Mouse (Mus musculus) embryo, embryonic 9.5 days (tissue): ENCODE measurements around the gene Guk1.
"Not testable (repeated sequence)": the region's sequence is repeated elsewhere in the genome, so short reads cannot be mapped to it uniquely, and the experiment has no call there.

Experiments
- DNase-seq: peaks from one replicate; pipeline ENCODE4 v3.0.0-alpha.2; 2017; ENCODE audit errors: extremely low spot score

The Guk1 gene

DNA sequence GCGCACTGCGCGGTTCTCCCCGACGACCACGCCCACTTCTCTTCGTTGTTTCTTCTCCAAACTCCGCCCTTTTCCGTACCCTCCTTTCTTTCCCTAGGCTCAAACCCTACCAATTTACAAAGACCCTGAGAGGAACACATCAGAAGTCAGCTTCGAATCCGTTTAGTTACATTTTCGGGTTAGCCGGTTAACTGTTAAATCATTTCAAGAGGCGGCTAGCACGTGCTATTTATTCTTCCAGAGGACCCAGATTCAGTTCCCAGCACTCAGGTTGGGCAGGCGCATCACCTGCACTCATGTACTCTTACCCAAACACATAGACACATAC lies at the start of gene Guk1:
TSS of gene Guk1 (minus strand) at position 154 of the 328 bp plus-strand sequence.
- no peak for DNase-seq

DNA sequence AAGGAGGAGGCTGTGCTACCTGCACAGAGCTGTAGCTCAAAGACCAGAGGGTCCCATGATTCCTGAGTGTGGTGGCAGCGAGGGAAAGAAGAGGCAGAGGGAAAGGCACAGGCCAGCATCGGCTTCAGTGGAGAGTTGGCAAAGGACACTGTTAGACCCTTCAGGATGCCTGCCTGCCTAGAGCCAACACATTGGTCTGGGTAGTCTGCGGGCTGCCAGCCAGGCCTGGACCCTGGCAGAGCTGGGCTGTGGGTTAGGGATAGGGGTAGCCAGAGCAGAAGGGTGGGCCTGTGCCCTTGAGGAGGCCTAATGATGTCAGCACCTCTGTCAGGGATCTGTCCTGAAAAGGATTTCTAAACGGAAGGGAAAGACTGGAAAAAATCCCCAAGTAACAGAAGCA lies 47.8 kb upstream of the Guk1 start:
- no peak for DNase-seq

DNA sequence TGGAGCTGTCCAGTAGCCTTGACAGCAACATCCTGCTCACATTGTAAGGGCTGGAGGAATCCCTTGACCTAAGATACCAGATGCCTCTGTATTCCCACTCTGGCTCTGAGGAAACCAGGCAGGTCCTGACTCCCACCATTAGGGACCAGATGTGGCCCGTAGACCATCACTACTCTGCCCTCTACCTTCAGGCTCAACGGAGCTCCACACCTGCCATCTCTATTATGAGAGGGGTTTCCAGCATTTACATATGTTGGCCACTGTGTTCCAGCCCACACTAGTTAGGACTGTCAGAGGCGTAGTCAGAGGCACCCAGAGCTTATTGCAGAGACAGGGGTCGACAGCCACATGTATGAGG lies 47.4 kb upstream of the Guk1 start:
- no peak for DNase-seq

DNA sequence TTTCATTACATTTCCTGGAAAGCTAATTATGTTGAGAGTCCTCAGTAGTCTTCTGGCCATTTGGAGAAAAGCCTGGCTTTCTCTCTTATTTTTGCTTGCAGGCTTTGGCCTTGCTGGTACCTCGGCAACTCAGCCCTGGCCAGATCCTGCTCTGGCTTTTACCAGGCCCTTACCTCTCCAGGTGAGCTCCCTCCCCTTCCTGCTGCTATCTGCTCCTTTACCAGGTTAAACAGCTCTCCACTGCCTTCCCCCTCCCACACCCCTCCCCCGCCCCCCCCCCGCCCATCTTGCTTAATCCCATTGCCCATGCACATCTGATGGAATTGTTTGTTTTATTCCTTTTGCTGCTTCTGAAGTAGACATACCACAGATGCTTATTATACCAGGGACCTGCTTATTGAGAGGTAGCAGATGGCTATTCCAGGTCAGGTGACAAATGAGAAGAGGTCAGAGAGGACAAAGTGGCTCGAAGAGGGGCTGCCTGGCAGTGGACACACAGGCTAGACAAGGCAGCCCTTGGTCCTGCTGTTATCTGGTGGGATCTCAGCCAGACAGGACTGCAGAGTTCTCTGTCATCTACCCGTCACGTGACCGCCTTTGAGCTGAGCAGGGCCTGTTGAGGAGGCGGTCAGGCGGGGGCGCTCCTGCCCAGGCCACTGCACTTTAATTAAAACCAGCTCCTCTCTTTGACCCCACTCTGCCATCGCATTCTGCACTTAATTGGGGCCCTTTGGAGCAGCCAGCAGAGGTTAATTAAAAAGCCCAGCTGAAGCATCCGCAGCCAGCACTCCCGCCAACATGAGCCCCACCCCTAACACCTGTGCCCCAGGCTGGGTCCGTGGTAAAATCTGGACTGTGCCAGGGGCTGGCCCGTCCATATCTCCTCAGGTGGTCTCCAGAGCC lies 46.8 kb upstream of the Guk1 start:
- DNase-seq, result peak; percentile 80

DNA sequence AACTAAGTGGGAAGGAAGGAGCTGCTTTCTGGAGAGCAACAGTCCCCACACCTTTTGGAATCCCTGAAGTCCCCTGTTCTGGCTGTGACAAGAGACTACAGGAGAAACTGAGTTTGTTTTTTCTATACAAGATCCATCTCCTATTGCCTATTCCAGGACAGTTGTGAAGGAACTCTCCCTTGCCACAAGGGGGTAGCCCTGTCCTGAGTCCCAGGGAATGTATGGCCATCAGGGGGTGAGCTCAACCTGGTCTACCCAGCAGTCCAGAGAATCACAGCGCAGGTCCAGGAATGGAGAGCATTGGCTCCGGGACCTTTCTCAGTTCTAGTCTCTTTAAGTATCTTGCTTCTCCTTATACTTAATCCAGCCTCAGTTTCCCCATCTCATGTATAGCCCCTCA lies 40.8 kb upstream of the Guk1 start:
- DNase-seq, result no peak

DNA sequence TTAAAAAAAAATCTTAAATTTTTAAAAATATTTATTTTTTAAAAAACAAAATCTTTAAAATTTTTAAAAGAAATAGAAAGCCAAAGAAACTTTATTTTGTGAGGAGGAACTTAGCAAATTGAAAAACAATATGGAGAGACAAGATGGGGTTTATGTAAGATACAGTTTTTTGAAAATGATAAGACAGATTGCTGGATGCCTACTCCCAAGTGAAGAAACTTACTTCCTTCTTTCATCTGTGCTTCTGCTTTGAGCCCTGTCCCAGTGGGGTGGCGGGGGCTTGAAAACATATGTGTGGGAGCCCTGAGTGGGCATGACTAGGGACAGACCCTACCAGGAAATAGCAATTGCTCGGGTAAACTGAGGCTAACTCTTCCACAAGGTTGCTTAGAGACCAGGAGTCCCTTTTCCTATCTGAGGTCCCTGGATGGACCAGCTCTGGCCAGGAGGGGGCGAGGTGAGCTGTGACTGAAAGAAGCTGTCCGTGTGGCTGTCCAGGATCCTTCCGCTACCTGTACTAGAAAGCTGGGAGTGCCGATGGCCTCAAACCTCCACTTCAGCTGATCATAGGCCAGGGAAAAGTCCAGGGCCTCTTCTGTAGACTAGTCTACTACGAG lies 38.2 kb upstream of the Guk1 start:
- peak; percentile 73 for DNase-seq

DNA sequence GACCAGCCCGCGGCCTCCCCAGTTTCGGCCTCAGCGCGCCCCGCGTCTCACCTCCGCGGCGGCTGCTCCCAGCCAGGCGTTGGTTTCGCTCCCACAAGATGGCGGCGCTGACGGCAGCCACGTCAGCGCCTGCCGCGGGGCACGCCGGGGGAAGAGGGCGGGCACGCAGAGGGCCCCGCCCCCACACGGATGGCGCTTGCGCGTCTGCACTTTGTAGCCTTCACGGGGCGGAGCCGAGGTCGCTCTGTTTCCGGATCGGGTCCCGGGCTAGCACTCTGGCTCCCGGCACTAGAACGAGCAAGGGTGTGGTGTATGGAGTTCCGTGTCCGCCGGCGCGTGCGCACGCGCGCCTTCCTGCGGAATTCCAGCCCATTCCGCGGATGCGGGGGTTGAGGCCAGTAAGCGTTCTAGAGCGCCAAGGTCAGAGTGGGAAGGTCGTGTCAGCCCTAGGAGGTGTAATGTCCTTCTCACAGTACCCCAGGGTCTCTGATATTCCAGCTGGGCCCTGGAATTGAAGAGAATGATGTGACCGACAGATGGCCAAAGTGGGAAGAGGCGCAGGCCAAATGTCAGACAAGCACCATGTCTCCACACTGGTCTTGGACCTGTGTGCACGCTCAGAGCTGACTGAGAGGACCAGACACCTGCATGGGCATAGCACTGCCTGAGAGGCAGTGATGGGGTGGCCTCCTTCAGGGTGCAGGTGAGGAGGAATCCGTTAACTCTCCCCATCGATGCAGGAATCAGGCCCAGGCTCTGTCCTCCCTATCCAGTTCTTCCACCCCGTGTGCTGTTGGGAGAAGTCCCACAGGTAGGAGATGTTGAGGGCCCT lies 36.3 kb upstream of the Guk1 start, which contains the start of gene Arf1:
TSS of gene Arf1 (minus strand) at position 149 of the 832 bp plus-strand sequence.
- peak; percentile 96 for DNase-seq

DNA sequence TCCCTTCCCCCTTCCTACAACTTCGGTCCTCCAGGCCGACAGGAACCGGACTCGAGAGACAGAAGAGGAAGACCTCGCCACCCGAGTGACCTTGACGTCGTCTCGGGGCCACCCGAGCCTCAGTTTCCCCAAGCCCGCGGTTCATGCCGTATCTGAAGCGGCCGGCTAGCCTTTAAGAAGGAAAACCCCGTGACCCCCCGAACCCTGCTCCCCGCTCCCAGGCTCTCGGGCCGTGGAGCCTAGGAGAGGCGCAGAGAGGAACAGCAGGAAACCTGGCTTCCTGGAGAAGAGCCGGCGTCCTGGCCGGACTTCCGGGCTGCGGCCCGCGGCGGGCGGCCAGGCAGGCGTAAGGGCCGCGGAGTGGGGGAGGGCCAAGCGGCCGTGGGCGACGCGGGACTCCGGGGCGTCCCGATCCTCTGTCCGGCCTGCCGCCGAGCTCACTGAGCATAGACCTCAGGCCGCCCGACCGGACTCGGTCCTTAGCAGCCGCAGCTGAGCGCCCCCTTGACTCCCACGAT lies 35.7 kb upstream of the Guk1 start:
- no peak for DNase-seq

DNA sequence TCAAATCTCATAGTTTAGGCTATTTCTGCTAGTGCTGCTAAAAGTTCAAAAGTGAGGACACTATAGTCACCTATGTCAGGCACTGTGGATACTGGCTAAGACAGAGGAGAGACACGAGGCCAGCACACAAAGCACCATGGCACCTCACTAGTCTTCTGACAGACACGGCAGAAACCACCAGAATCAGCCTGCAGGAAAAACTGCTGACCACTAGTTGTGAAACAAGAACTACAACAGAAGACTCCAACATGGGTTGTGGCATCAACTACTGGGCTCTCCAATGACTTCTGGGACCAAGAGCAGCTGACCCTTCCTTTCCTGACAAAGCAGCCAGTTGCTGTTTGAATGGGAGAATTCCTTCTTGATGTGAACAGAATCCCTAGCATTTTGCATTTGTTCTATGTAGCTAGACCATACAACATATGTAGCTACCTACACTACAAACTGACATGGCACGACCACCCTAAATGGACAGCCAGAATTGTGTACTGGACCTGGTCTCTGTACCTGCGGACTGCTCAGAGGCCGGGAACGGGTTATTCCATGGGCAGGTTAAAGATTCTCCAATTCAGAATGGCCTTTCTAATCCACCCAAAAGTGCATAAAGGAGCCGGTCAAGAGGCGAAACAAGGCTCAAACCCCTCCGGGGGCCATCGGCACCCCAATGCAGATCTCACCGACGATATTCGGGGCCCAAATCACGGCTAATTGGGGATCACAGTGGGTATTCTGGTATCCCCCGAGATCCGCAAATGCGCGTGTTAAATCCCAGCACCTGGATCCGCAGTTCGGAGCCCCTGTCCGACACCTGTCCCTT lies 35.0 kb upstream of the Guk1 start:
- DNase-seq, result no peak

DNA sequence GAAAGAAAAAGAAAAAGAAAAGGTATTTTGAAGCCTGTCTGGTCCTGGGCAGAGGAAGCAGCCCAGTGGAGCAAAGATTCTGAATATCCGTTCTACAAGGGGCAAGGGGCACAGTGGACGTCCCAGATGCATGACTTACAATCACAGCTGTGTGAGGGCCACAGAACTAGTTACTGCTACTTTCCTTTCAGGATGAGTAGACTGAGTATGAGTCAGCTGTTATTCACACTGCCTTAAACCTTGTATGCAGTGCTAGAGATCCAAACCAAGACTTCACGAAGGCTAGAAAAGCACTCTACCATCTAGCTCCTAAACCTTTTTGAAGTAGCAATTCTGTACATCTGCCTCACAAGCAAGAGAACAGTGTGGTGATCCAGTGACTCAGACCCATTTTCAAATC lies 34.2 kb upstream of the Guk1 start:
- DNase-seq, result no peak

DNA sequence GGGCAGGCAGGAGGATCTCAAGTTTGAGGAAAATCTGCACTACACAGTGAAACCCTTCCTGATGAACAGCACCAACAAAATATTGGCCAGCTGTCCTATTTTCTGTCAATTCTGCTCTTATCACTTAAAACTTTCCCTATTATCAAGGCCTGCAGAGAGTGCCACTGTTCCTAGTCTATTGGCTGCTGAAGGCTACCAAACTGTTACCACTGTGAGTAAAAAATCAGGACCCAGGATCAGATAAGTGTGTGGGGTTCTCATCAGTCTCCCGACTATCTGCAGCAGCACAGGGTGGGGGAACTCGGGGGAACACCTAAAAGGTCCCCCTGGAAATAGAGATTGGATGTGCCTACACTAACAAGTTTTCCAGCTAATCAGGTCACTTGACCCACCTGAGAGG lies 33.2 kb upstream of the Guk1 start:
- DNase-seq, result no peak

DNA sequence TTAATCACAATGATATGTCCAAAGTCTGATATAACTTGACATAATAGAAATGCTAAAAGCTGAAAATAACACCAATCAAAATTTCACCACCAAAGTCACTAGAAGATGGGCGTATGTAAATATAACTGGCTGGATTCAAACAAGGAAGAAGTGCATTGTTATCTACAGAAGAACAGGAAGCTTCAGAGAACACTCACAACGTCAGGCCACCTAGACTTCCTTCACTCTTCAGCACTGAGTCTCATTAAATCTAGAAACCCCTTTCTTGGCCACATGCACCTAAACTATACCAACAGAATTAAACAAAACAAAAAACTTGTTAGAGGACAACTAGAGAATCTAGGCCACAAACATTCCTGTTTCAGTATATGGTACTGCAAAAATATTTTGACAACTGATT lies 32.5 kb upstream of the Guk1 start:
- DNase-seq, result no peak

DNA sequence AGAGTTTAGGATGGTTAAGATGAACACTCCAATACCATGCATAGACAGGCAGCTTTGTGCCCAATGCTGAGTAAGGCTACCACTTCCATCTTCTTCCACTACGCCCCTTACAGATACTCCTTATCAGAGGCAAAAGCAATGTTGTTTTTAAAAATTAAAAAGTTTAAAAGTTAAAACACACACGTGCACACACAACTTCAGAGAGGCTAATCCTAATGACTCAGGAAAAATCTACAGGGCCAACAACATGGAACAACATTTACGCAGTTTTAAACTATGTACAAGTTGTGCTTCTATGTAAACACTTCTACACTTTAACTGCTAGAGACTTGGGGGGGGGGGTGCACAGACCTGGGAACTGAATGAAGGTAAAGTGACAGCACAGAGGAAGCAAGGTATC lies 32.0 kb upstream of the Guk1 start:
- no peak for DNase-seq

DNA sequence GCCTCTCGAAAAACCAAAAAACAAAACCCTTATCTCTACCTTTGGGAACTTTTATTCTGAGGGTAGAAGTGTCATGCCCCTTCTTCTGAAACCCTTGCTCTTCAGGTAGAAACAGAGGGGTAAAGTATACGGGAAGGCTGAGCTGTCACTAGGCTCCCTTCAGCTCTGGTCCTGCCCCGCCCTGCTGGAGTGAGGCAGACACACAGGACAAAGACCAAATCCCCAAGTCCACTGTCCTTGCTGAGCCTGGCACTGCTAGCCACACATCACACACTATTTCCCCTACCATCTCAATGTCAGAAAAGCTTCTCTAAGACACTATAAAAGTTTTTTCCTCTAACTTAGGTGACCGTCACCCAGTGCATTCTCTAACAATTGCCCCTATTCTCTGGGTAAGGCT lies 30.3 kb upstream of the Guk1 start:
- no peak for DNase-seq

DNA sequence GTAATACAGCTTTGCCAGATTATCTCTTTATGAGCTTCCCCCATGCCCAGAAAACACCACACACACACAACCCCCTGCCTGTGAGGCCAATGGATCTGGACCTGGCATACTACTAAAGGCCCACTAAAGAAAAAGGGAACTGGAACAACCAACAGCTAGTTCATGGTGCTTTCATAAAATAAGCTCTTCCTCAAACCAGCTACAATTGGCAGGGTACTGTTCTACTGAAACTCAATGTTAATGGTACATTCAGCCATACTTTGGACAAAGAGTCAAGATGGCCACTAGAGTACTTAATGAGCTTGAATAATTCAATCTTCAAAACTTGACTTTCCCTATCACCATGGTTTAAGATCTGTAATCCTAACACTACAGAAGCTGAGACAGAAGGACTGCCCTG lies 29.6 kb upstream of the Guk1 start:
- DNase-seq, result no peak

DNA sequence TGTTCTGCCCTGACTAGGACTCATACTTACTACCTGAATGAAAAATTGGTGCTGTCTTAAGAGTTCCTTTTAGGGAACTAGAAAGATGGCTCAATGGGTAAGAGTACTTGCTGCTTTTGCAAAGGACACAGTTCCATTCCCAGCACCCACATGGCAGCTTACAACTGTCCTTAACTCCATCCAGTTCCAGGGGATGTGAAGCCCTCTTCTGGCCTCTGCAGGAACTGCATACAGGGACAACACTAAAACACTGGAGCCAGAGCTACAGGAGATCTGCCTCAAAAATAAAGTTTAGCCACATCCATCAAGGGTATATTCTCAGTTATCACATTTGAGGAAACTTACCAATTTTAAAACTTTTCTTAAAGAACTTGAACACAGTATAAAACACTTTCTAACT lies 27.1 kb upstream of the Guk1 start:
- peak; percentile 32 for DNase-seq

DNA sequence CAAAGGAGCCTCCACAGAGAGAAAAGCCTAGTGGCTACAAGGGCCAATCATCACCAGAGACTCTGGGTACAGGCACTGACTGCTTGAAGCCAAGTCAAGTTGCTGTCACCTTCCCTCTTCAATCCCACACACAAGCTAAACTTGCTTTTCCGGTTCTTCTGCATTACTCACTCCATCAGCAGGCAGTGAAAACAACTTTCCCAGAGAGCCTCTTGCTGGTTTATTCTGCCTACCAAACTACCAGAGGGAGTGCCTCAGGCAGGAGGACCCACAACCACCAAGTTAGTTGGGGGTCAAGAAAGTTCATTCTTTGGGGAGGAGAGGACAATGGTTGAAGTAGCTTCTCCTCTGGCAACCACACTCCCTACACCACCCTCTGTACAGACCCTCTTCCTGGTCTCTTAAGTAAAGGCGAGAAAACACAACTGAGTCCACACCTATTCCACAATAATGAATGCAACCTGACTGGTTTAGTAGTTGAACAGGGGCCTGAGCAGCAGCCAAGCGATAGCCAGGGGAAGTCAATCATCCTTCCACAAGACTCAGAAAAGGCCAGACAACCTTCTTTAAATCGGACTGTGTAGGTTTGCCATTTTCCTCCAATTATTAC lies 26.5 kb upstream of the Guk1 start:
- peak; percentile 11 for DNase-seq

DNA sequence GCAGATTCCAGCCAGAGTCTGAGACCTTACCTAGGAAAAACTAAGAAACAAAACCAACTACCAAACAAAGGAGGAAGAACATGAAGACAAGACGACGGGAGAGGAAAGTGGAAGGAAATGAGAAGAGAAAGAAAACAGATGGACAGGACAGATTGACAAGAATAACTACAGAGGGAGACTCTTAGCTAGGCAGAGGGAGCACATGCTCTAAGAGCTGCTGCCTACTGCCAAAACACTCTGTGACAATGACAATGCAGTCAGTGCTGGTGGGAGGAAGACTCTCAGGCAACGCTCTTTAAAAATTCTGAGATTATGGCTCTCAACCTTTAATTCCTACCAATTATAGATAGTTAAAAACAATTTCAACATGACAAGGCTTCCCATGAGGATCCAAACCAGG lies 24.9 kb upstream of the Guk1 start:
- no peak for DNase-seq

DNA sequence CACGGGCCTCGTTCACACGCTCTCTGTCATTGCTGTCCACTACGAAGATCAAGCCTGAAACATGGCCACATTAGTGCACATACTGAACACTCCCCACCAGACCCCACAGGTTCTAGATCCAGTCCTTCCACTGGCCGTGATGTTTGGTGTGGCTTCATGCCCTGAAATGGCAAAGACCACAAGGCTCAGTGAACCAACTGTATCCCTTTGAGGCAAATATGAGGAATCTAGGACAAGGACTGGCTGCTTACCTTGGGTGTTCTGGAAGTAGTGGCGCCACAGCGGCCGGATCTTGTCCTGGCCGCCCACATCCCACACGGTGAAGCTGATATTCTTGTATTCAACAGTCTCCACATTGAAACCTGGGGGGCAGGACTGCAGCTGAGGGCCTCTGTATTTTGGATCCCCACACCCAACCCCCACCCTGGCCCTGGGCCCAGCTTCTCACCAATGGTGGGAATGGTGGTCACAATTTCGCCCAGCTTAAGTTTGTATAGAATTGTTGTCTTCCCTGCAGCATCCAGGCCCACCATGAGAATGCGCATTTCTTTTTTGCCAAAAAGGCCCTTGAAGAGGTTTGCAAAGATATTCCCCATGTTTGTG lies 21.0 kb upstream of the Guk1 start:
- DNase-seq, result no peak

DNA sequence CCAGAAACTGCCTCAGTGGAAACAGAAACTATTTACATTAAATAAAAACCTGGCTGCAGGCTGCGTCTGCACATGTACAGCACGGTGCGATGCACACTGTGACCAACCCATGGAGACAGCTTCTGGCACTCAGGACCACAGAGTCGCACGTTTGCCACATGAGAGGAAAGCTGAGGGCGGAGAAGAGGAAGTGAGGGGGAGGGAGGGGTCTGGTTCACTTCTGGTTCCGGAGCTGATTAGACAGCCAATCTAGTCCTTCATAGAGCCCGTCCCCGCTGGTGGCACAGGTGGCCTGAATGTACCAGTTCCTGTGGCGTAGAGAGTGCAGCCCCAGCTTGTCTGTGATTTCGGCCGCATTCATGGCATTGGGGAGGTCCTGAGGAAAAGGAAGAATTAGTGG lies 20.3 kb upstream of the Guk1 start:
- not testable (repeated sequence) for DNase-seq

DNA sequence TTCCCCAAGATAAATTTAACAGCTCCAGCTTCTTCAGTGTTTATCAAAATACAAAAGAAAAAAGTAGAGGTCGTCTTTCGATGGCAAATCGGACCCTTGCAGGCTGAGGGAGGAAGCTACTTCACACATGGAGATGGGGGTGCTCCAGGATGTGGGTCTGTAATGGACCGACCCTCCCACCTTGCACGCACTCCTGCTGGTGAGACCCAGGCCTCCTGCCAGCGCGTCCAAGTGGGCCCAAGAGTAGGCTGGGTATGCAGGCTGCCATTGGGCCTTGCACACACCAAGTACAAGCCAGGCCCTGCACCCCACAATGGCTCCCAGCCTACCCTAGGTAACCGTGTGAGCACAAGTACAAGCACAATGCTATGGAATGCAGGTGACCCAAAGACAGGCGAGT lies 19.5 kb upstream of the Guk1 start:
- DNase-seq, result not testable (repeated sequence)
